Mouse (Mus musculus): ENCODE measurements around the gene Slc4a3. TPM values are rescaled to one million over a fixed set of nuclear protein-coding genes. Genes with fewer than 3 reads are reported as not detected.
A peak's percentile ranks its signal among the peaks of the same experiment; 100 is the strongest.

The Slc4a3 gene
- polyA plus RNA-seq, 1 experiment from 2014 or later = 15.0 TPM

GRCm38 (mm10) chr1:75533325-75534252 is 12.5 kb upstream of the Slc4a3 start:
- H3K36me3 ChIP-seq (replicated peaks) = peaks cover 80% of the 10 kb centered on the region
- H3K27ac ChIP-seq = no peak overlapping the region
- no peaks in the 10 kb centered on the region for H3K9me3 ChIP-seq
- WGBS = 87% methylated on average over 19 of the region's 19 CpGs
- DNase-seq (ENCODE audit: extremely low spot score, low spot score) = no peak
- H3K4me3 ChIP-seq = no peak overlapping the region
- H3K27me3 ChIP-seq (ENCODE audit: poor library complexity, severe bottlenecking) = no peaks in the 10 kb centered on the region
- no peaks in the 10 kb centered on the region for H3K4me1 ChIP-seq

- no peak overlapping the region for H3K4me3 ChIP-seq
- H3K27me3 ChIP-seq (ENCODE audit: poor library complexity, severe bottlenecking) = no peaks in the 10 kb centered on the region
- no peaks in the 10 kb centered on the region for H3K9me3 ChIP-seq
- peaks cover 44% of the 10 kb centered on the region for H3K36me3 ChIP-seq (replicated peaks)
- H3K4me1 ChIP-seq = no peaks in the 10 kb centered on the region
- no peak overlapping the region for H3K27ac ChIP-seq
- no peak for DNase-seq (ENCODE audit: extremely low spot score, low spot score)
- 86% methylated on average over 2 of the region's 2 CpGs for WGBS
Observed at GRCm38 (mm10) chr1:75537587-75537986, 8.5 kb upstream of the Slc4a3 start.

- Histone ChIP-seq H3K27ac (no peak overlapping the region), H3K27me3 (ENCODE audit: poor library complexity, severe bottlenecking) (no peaks in the 10 kb centered on the region), H3K4me3 (no peak overlapping the region), H3K9me3 (no peaks in the 10 kb centered on the region), H3K36me3 (replicated peaks) (peaks cover 33% of the 10 kb centered on the region), H3K4me1 (no peaks in the 10 kb centered on the region)
- WGBS = 85% methylated on average over 9 of the region's 9 CpGs
- no peak for DNase-seq (ENCODE audit: extremely low spot score, low spot score)
Observed at GRCm38 (mm10) chr1:75538597-75539190, 7.4 kb upstream of the Slc4a3 start.

- H3K9me3 ChIP-seq = no peaks in the 10 kb centered on the region
- H3K4me3 ChIP-seq = no peak overlapping the region
- peaks cover 18% of the 10 kb centered on the region; the same call in 1 of the 2 replicates for H3K27me3 ChIP-seq (ENCODE audit: poor library complexity, severe bottlenecking)
- 91% methylated on average over 7 of the region's 7 CpGs for WGBS
- peaks cover 12% of the 10 kb centered on the region for H3K4me1 ChIP-seq
- DNase-seq (ENCODE audit: extremely low spot score, low spot score) = no peak
- no peak overlapping the region for H3K27ac ChIP-seq
- peaks cover 8% of the 10 kb centered on the region for H3K36me3 ChIP-seq (replicated peaks)
Observed at GRCm38 (mm10) chr1:75541496-75541895, 4.6 kb upstream of the Slc4a3 start.

- no peaks in the 10 kb centered on the region for H3K9me3 ChIP-seq
- no peak overlapping the region for H3K4me3 ChIP-seq
- peaks cover 21% of the 10 kb centered on the region for H3K4me1 ChIP-seq
- peaks cover 43% of the 10 kb centered on the region for H3K27me3 ChIP-seq (ENCODE audit: poor library complexity, severe bottlenecking)
- H3K27ac ChIP-seq = no peak overlapping the region
- peaks cover 16% of the 10 kb centered on the region; the same call in 1 of the 2 replicates for H3K36me3 ChIP-seq (replicated peaks)
- no peak for DNase-seq (ENCODE audit: extremely low spot score, low spot score)
- WGBS = 88% methylated on average over 6 of the region's 6 CpGs
Observed at GRCm38 (mm10) chr1:75544351-75544750, 1.7 kb upstream of the Slc4a3 start.

GRCm38 (mm10) chr1:75547351-75547750 is 1.3 kb downstream of the Slc4a3 start:
- peaks cover 46% of the 10 kb centered on the region for H3K36me3 ChIP-seq (replicated peaks)
- H3K27ac ChIP-seq = peak overlapping the region; percentile 95; the same call in 1 of the 2 replicates
- peaks cover 45% of the 10 kb centered on the region for H3K27me3 ChIP-seq (ENCODE audit: poor library complexity, severe bottlenecking)
- H3K9me3 ChIP-seq = no peaks in the 10 kb centered on the region
- no peak for DNase-seq (ENCODE audit: extremely low spot score, low spot score)
- 98% methylated on average over 13 of the region's 13 CpGs for WGBS
- H3K4me1 ChIP-seq = peaks cover 21% of the 10 kb centered on the region
- H3K4me3 ChIP-seq = peak overlapping the region; percentile 85

GRCm38 (mm10) chr1:75548083-75548482 is 2.0 kb downstream of the Slc4a3 start:
- 90% methylated on average over 3 of the region's 3 CpGs for WGBS

GRCm38 (mm10) chr1:75548871-75549270 is 2.8 kb downstream of the Slc4a3 start:
- Histone ChIP-seq H3K27me3 (ENCODE audit: poor library complexity, severe bottlenecking) (peaks cover 45% of the 10 kb centered on the region), H3K4me1 (peaks cover 21% of the 10 kb centered on the region), H3K36me3 (replicated peaks) (peaks cover 62% of the 10 kb centered on the region), H3K4me3 (no peak overlapping the region), H3K27ac (no peak overlapping the region), H3K9me3 (no peaks in the 10 kb centered on the region)
- 88% methylated on average over 17 of the region's 17 CpGs for WGBS
- no peak for DNase-seq (ENCODE audit: extremely low spot score, low spot score)

More at GRCm38 (mm10) chr1:75548083-75548482, 2.0 kb downstream of the Slc4a3 start:
- peaks cover 21% of the 10 kb centered on the region for H3K4me1 ChIP-seq
- no peaks in the 10 kb centered on the region for H3K9me3 ChIP-seq
- peaks cover 45% of the 10 kb centered on the region for H3K27me3 ChIP-seq (ENCODE audit: poor library complexity, severe bottlenecking)
- no peak for DNase-seq (ENCODE audit: extremely low spot score, low spot score)
- no peak overlapping the region for H3K27ac ChIP-seq
- H3K4me3 ChIP-seq = no peak overlapping the region; the same call in 1 of the 2 replicates
- peaks cover 54% of the 10 kb centered on the region for H3K36me3 ChIP-seq (replicated peaks)

- no peak for DNase-seq (ENCODE audit: extremely low spot score, low spot score)
- 89% methylated on average over 17 of the region's 17 CpGs for WGBS
- H3K36me3 ChIP-seq (replicated peaks) = peaks cover 69% of the 10 kb centered on the region
- H3K27ac ChIP-seq = no peak overlapping the region
- H3K4me3 ChIP-seq = no peak overlapping the region
- peaks cover 41% of the 10 kb centered on the region for H3K27me3 ChIP-seq (ENCODE audit: poor library complexity, severe bottlenecking)
- no peaks in the 10 kb centered on the region for H3K9me3 ChIP-seq
- H3K4me1 ChIP-seq = peaks cover 21% of the 10 kb centered on the region
Observed at GRCm38 (mm10) chr1:75549289-75550279, 3.5 kb downstream of the Slc4a3 start.

GRCm38 (mm10) chr1:75550586-75550985 is 4.5 kb downstream of the Slc4a3 start:
- WGBS = 91% methylated on average over 15 of the region's 15 CpGs
- no peak for DNase-seq (ENCODE audit: extremely low spot score, low spot score)
- Histone ChIP-seq H3K27ac (no peak overlapping the region), H3K4me3 (no peak overlapping the region), H3K9me3 (no peaks in the 10 kb centered on the region), H3K27me3 (ENCODE audit: poor library complexity, severe bottlenecking) (peaks cover 35% of the 10 kb centered on the region), H3K4me1 (peaks cover 18% of the 10 kb centered on the region), H3K36me3 (replicated peaks) (peaks cover 79% of the 10 kb centered on the region)

GRCm38 (mm10) chr1:75555680-75556079 is 9.6 kb downstream of the Slc4a3 start:
- Histone ChIP-seq H3K27me3 (ENCODE audit: poor library complexity, severe bottlenecking) (peaks cover 4% of the 10 kb centered on the region; the same call in 1 of the 2 replicates), H3K4me3 (no peak overlapping the region), H3K27ac (no peak overlapping the region), H3K36me3 (replicated peaks) (peaks cover 79% of the 10 kb centered on the region), H3K4me1 (peaks cover 18% of the 10 kb centered on the region), H3K9me3 (no peaks in the 10 kb centered on the region)
- WGBS = 90% methylated on average over 7 of the region's 7 CpGs
- no peak for DNase-seq (ENCODE audit: extremely low spot score, low spot score)

- DNase-seq (ENCODE audit: extremely low spot score, low spot score) = no peak
- 94% methylated on average over 9 of the region's 9 CpGs for WGBS
- Histone ChIP-seq H3K27me3 (ENCODE audit: poor library complexity, severe bottlenecking) (peaks cover 4% of the 10 kb centered on the region; the same call in 1 of the 2 replicates), H3K36me3 (replicated peaks) (peaks cover 73% of the 10 kb centered on the region), H3K4me3 (no peak overlapping the region), H3K27ac (no peak overlapping the region), H3K4me1 (peaks cover 18% of the 10 kb centered on the region), H3K9me3 (no peaks in the 10 kb centered on the region)
Observed at GRCm38 (mm10) chr1:75556143-75556781, 10.2 kb downstream of the Slc4a3 start.
